Mouse (Mus musculus): Measurements from ENCODE around the gene Ccr9. TPM values are rescaled to one million over a fixed set of nuclear protein-coding genes. Genes with fewer than 3 reads are reported as not detected.

Gene Ccr9
- polyA plus RNA-seq (2014; fragmentation: Nextera tagmentation; extraction: Ambion mirVana): 0.27 and 0.57 TPM in 2 replicates

GRCm38 (mm10) chr9:123678327-123679105 is at the start of gene Ccr9, which contains the start of gene Slc6a20a:
TSS of gene Ccr9 (plus strand) at chr9:123678439.
TSS of gene Slc6a20a (minus strand) at chr9:123678885.
- no peak for ATAC-seq (ENCODE audit: low FRiP score)
- Histone ChIP-seq H3K27ac (no peak within 1 kb of the TSS), H3K27me3 (ENCODE audit: control insufficient read depth, insufficient read depth, low read length) (peaks cover 59% of the 10 kb centered on the region), H3K4me2 (replicated peaks) (peak within 1 kb of the TSS; percentile 80), H3K4me3 (replicated peaks; ENCODE audit: low read length) (peak within 1 kb of the TSS; percentile 40), H3K36me3 (replicated peaks; ENCODE audit: control insufficient read depth, insufficient read depth) (no peaks in the 10 kb centered on the region), H3K9ac (peak within 1 kb of the TSS; percentile 48), H3K4me1 (replicated peaks; ENCODE audit: control insufficient read depth, insufficient read depth, low read length) (peaks cover 8% of the 10 kb centered on the region), H3K9me3 (ENCODE audit: control insufficient read depth, low read length) (no peaks in the 10 kb centered on the region)
- WGBS: under 1% methylated on average over 73 of the region's 73 CpGs
- no peak for DNase-seq (ENCODE audit: low spot score)

GRCm38 (mm10) chr9:123631666-123632065 is 46.6 kb upstream of the Ccr9 start:
- WGBS: 90% methylated on average over 3 of the region's 3 CpGs
- no peaks in the 10 kb centered on the region for H3K36me3 ChIP-seq (replicated peaks; ENCODE audit: control insufficient read depth, insufficient read depth)
- no peak for DNase-seq (ENCODE audit: low spot score)

GRCm38 (mm10) chr9:123632281-123632680 is 46.0 kb upstream of the Ccr9 start, which contains the start of gene Slc6a20b:
TSS of gene Slc6a20b (minus strand) at chr9:123632565.
- no peak within 1 kb of the TSS for H3K27ac ChIP-seq
- ATAC-seq (ENCODE audit: low FRiP score): no peak
- no peaks in the 10 kb centered on the region for H3K27me3 ChIP-seq (ENCODE audit: control insufficient read depth, insufficient read depth, low read length)
- H3K4me1 ChIP-seq (replicated peaks; ENCODE audit: control insufficient read depth, insufficient read depth, low read length): no peaks in the 10 kb centered on the region
- no peak for DNase-seq (ENCODE audit: low spot score)
- no peak within 1 kb of the TSS for H3K9ac ChIP-seq
- H3K9me3 ChIP-seq (ENCODE audit: control insufficient read depth, low read length): no peaks in the 10 kb centered on the region
- WGBS: 82% methylated on average over 6 of the region's 6 CpGs
- no peak within 1 kb of the TSS for H3K4me2 ChIP-seq (replicated peaks)
- H3K36me3 ChIP-seq (replicated peaks; ENCODE audit: control insufficient read depth, insufficient read depth): no peaks in the 10 kb centered on the region
- H3K4me3 ChIP-seq (replicated peaks; ENCODE audit: low read length): no peak within 1 kb of the TSS

More at GRCm38 (mm10) chr9:123631666-123632065, 46.6 kb upstream of the Ccr9 start:
- Histone ChIP-seq H3K9ac (no peak overlapping the region), H3K27ac (no peak overlapping the region), H3K4me1 (replicated peaks; ENCODE audit: control insufficient read depth, insufficient read depth, low read length) (no peaks in the 10 kb centered on the region), H3K4me3 (replicated peaks; ENCODE audit: low read length) (no peak overlapping the region), H3K27me3 (ENCODE audit: control insufficient read depth, insufficient read depth, low read length) (no peaks in the 10 kb centered on the region), H3K4me2 (replicated peaks) (no peak overlapping the region), H3K9me3 (ENCODE audit: control insufficient read depth, low read length) (no peaks in the 10 kb centered on the region)
- no peak for ATAC-seq (ENCODE audit: low FRiP score)

- Histone ChIP-seq H3K27me3 (ENCODE audit: control insufficient read depth, insufficient read depth, low read length) (no peaks in the 10 kb centered on the region), H3K4me1 (replicated peaks; ENCODE audit: control insufficient read depth, insufficient read depth, low read length) (no peaks in the 10 kb centered on the region), H3K9me3 (ENCODE audit: control insufficient read depth, low read length) (no peaks in the 10 kb centered on the region), H3K9ac (no peak overlapping the region), H3K27ac (no peak overlapping the region), H3K4me3 (replicated peaks; ENCODE audit: low read length) (no peak overlapping the region), H3K4me2 (replicated peaks) (no peak overlapping the region), H3K36me3 (replicated peaks; ENCODE audit: control insufficient read depth, insufficient read depth) (no peaks in the 10 kb centered on the region)
- WGBS: 89% methylated on average over 3 of the region's 3 CpGs
- DNase-seq (ENCODE audit: low spot score) (no peak), ATAC-seq (ENCODE audit: low FRiP score) (no peak)
Measured at GRCm38 (mm10) chr9:123632993-123633392, 45.2 kb upstream of the Ccr9 start.

DNA sequence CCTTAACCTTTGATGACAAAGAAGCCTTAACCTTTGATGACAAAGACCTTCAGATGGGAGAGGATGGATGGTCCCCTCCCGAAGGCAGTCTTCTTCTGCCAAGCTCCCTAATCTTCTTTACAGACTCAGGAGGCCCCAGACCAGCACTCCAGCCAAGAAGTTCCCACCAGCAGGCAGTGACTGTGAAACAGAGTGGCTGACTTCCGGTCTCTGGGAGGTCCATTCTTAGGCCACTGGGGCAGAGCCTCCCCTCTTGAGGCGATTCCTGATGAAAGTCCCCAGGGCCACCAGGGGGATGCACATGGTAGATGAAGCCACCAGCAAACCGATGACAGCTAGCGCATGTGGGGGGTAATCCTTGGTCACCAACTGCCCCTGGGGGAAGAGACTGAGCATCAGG is 41.5 kb upstream of the Ccr9 start:
- Histone ChIP-seq H3K36me3 (replicated peaks; ENCODE audit: control insufficient read depth, insufficient read depth) (no peaks in the 10 kb centered on the region), H3K9ac (no peak overlapping the region), H3K4me2 (replicated peaks) (no peak overlapping the region), H3K4me1 (replicated peaks; ENCODE audit: control insufficient read depth, insufficient read depth, low read length) (no peaks in the 10 kb centered on the region), H3K4me3 (replicated peaks; ENCODE audit: low read length) (no peak overlapping the region), H3K27ac (no peak overlapping the region), H3K9me3 (ENCODE audit: control insufficient read depth, low read length) (no peaks in the 10 kb centered on the region), H3K27me3 (ENCODE audit: control insufficient read depth, insufficient read depth, low read length) (no peaks in the 10 kb centered on the region)
- DNase-seq (ENCODE audit: low spot score) (no peak), ATAC-seq (ENCODE audit: low FRiP score) (no peak)
- WGBS: 67% methylated on average over 5 of the region's 5 CpGs

DNA sequence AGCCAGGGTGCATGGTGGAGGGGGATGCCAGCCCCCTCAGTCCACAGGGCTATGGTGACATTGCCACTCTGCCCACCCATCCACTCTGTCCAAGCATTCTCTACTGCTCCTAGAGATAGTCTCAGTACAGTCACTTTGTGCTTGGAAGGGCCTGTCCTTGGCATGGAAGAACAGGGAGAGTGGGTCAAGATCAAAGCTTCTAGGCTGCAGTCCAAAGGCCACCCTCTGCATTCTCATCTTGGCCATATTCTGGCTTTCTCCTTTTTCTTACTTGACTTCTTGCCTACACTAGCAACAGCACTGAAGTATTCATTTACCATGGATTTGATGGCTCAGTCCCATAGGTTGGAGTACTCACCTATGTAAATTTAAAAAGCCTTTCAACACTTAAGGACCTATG is 40.0 kb upstream of the Ccr9 start:
- Histone ChIP-seq H3K4me2 (replicated peaks) (no peak overlapping the region), H3K27me3 (ENCODE audit: control insufficient read depth, insufficient read depth, low read length) (no peaks in the 10 kb centered on the region), H3K9ac (no peak overlapping the region), H3K9me3 (ENCODE audit: control insufficient read depth, low read length) (no peaks in the 10 kb centered on the region), H3K4me1 (replicated peaks; ENCODE audit: control insufficient read depth, insufficient read depth, low read length) (no peaks in the 10 kb centered on the region), H3K4me3 (replicated peaks; ENCODE audit: low read length) (no peak overlapping the region), H3K27ac (no peak overlapping the region), H3K36me3 (replicated peaks; ENCODE audit: control insufficient read depth, insufficient read depth) (no peaks in the 10 kb centered on the region)
- DNase-seq (ENCODE audit: low spot score) (no peak), ATAC-seq (ENCODE audit: low FRiP score) (no peak)

GRCm38 (mm10) chr9:123638668-123639089 is 39.6 kb upstream of the Ccr9 start:
- no peak overlapping the region for H3K4me3 ChIP-seq (replicated peaks; ENCODE audit: low read length)
- no peaks in the 10 kb centered on the region for H3K4me1 ChIP-seq (replicated peaks; ENCODE audit: control insufficient read depth, insufficient read depth, low read length)
- peak; percentile 51; the same call in 1 of the 2 replicates for ATAC-seq (ENCODE audit: low FRiP score)
- no peaks in the 10 kb centered on the region for H3K27me3 ChIP-seq (ENCODE audit: control insufficient read depth, insufficient read depth, low read length)
- WGBS: 74% methylated on average over 1 of the region's 1 CpGs
- H3K9me3 ChIP-seq (ENCODE audit: control insufficient read depth, low read length): no peaks in the 10 kb centered on the region
- H3K36me3 ChIP-seq (replicated peaks; ENCODE audit: control insufficient read depth, insufficient read depth): no peaks in the 10 kb centered on the region
- H3K27ac ChIP-seq: no peak overlapping the region
- peak; percentile 36 for DNase-seq (ENCODE audit: low spot score)
- no peak overlapping the region for H3K9ac ChIP-seq
- no peak overlapping the region for H3K4me2 ChIP-seq (replicated peaks)

DNA sequence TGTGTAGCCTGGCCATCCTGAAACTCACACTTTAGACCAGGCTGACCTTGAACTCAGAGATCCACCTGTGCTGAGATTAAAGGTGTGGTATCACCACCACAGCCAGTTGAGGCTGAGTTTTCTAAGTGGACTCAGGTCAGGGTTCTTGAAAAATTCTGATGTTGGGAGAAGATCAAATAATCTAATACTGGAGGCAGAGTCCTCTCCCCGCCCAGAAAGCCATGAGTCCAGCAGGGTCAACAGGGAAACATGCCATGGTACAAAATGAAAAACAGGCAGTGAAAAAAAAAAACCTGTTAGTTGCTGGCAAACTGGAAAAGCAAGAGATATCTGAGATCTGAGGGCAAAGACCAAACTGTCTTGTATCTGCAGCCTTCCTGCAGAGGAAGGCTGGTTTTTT is 38.1 kb upstream of the Ccr9 start:
- 78% methylated on average over 1 of the region's 1 CpGs for WGBS
- ATAC-seq (ENCODE audit: low FRiP score): no peak
- no peak overlapping the region for H3K4me2 ChIP-seq (replicated peaks)

GRCm38 (mm10) chr9:123649785-123650511 is 28.3 kb upstream of the Ccr9 start:
- Histone ChIP-seq H3K4me2 (replicated peaks) (no peak overlapping the region), H3K4me1 (replicated peaks; ENCODE audit: control insufficient read depth, insufficient read depth, low read length) (no peaks in the 10 kb centered on the region), H3K9me3 (ENCODE audit: control insufficient read depth, low read length) (no peaks in the 10 kb centered on the region), H3K36me3 (replicated peaks; ENCODE audit: control insufficient read depth, insufficient read depth) (no peaks in the 10 kb centered on the region), H3K9ac (no peak overlapping the region), H3K27ac (no peak overlapping the region), H3K27me3 (ENCODE audit: control insufficient read depth, insufficient read depth, low read length) (no peaks in the 10 kb centered on the region), H3K4me3 (replicated peaks; ENCODE audit: low read length) (no peak overlapping the region)
- WGBS: 85% methylated on average over 2 of the region's 2 CpGs
- ATAC-seq (ENCODE audit: low FRiP score): no peak
- DNase-seq (ENCODE audit: low spot score): no peak

More for the DNA sequence above, 38.1 kb upstream of the Ccr9 start:
- Histone ChIP-seq H3K4me1 (replicated peaks; ENCODE audit: control insufficient read depth, insufficient read depth, low read length) (no peaks in the 10 kb centered on the region), H3K27ac (no peak overlapping the region), H3K36me3 (replicated peaks; ENCODE audit: control insufficient read depth, insufficient read depth) (no peaks in the 10 kb centered on the region), H3K9me3 (ENCODE audit: control insufficient read depth, low read length) (no peaks in the 10 kb centered on the region), H3K4me3 (replicated peaks; ENCODE audit: low read length) (no peak overlapping the region), H3K9ac (no peak overlapping the region), H3K27me3 (ENCODE audit: control insufficient read depth, insufficient read depth, low read length) (no peaks in the 10 kb centered on the region)
- DNase-seq (ENCODE audit: low spot score): no peak

All from hindbrain, embryonic 14.5 days (tissue).